ENCODE assay signal across 8 mouse cellular contexts in genomic region chr11:60209217-60209932, GRCm38 (mm10). TPM values are rescaled to one million over a fixed set of nuclear protein-coding genes. Genes with fewer than 3 reads are reported as not detected.
DNase-seq lines count a peak whose midpoint lies in the region; ATAC-seq and TF ChIP-seq lines count a peak whose summit lies in the region.

No protein-coding gene starts in this region.

- TF ChIP-seq POLR2A in bone marrow, adult 2 months (IDR thresholded peaks at IDR 0.05; ENCODE audit: borderline replicate concordance, control insufficient read depth, low read depth, low read length), result no peak

- H3K27me3 ChIP-seq in forebrain, embryonic 10.5 days (ENCODE audit: poor library complexity, severe bottlenecking), result no peaks in the 10 kb centered on the region
- H3K27me3 ChIP-seq in heart, embryonic 16.5 days (ENCODE audit: control insufficient read depth, insufficient read depth, low read length), result no peaks in the 10 kb centered on the region
- no peaks in the 10 kb centered on the region for H3K27me3 ChIP-seq in liver, embryonic 14.5 days (ENCODE audit: control insufficient read depth, insufficient read depth, low read length)

- peak; percentile 73 for DNase-seq in 3134 (ENCODE audit: extremely low read depth, insufficient read length, low spot score)
- DNase-seq in forebrain, embryonic 10.5 days (ENCODE audit: extremely low spot score, low spot score), result no peak
- DNase-seq in kidney, postnatal 25 days, result peak; percentile 89 to 90
- no peak for DNase-seq in liver, embryonic 14.5 days (ENCODE audit: low read depth in 3 of 3, low spot score in 3 of 3)
- peak; percentile 54 for DNase-seq in ovary, postnatal 10 days (ENCODE audit: low spot score)

- peak overlapping the region; percentile 5 for H3K4me3 ChIP-seq in bone marrow, adult 2 months (replicated peaks; ENCODE audit: control insufficient read depth, low read depth, low read length)
- H3K4me3 ChIP-seq in forebrain, embryonic 10.5 days, result peak overlapping the region; percentile 58
- H3K4me3 ChIP-seq in heart, embryonic 16.5 days (ENCODE audit: low read length), result peak overlapping the region; percentile 53
- peak overlapping the region; percentile 65 for H3K4me3 ChIP-seq in liver, embryonic 14.5 days (ENCODE audit: insufficient read depth in 1 of 2, low read depth in 2 of 2, low read length in 2 of 2)

- TF ChIP-seq CTCF in bone marrow, adult 2 months (IDR thresholded peaks at IDR 0.05; ENCODE audit: control insufficient read depth, insufficient read depth, low read length), result no peak
- TF ChIP-seq CTCF in liver, embryonic 14.5 days (IDR thresholded peaks at IDR 0.05; ENCODE audit: low read depth), result 0 out of 2 replicates have a peak, but pooled peaks have one; percentile 23

- H3K36me3 ChIP-seq in forebrain, embryonic 10.5 days (replicated peaks), result peaks cover 39% of the 10 kb centered on the region
- peaks cover 16% of the 10 kb centered on the region for H3K36me3 ChIP-seq in heart, embryonic 16.5 days (ENCODE audit: control insufficient read depth, insufficient read depth)
- H3K36me3 ChIP-seq in liver, embryonic 14.5 days (replicated peaks; ENCODE audit: control insufficient read depth, insufficient read depth, low read depth), result peaks cover 26% of the 10 kb centered on the region

- no peak for TF ChIP-seq EP300 in liver, embryonic 14.5 days (IDR thresholded peaks at IDR 0.05; ENCODE audit: low read depth)

- peak; percentile 67 for ATAC-seq in heart, embryonic 16.5 days (replicated peaks; ENCODE audit: extremely low read depth, insufficient read depth, low FRiP score)
- no peak for ATAC-seq in liver, embryonic 14.5 days (ENCODE audit: insufficient read depth)
- no peak for ATAC-seq in monocyte, adult 5-6 weeks (replicated peaks; ENCODE audit: insufficient number of reproducible peaks, low FRiP score, low TSS enrichment, poor library complexity, severe bottlenecking)

- H3K9ac ChIP-seq in heart, embryonic 16.5 days (ENCODE audit: low read length), result peak overlapping the region; percentile 70
- H3K9ac ChIP-seq in liver, embryonic 14.5 days (replicated peaks), result peak overlapping the region; percentile 60

- H3K4me1 ChIP-seq in bone marrow, adult 2 months (ENCODE audit: control insufficient read depth, insufficient read depth, low read length), result peaks cover 12% of the 10 kb centered on the region; the same call in 1 of the 2 replicates
- peaks cover 80% of the 10 kb centered on the region for H3K4me1 ChIP-seq in forebrain, embryonic 10.5 days
- H3K4me1 ChIP-seq in heart, embryonic 16.5 days (ENCODE audit: control insufficient read depth, insufficient read depth, low read length), result peaks cover 48% of the 10 kb centered on the region
- H3K4me1 ChIP-seq in liver, embryonic 14.5 days (replicated peaks; ENCODE audit: control insufficient read depth in 2 of 2, insufficient read depth in 2 of 2, low read length in 1 of 2), result peaks cover 24 to 36% of the 10 kb centered on the region in 2 experiments

- no peak overlapping the region for H3K27ac ChIP-seq in bone marrow, adult 2 months (ENCODE audit: control insufficient read depth, insufficient read depth, low read depth, low read length, poor library complexity)
- peak overlapping the region; percentile 89 for H3K27ac ChIP-seq in forebrain, embryonic 10.5 days
- H3K27ac ChIP-seq in heart, embryonic 16.5 days (ENCODE audit: low read length), result peak overlapping the region; percentile 91
- H3K27ac ChIP-seq in liver, embryonic 14.5 days, result peak overlapping the region; percentile 40

- WGBS in bone marrow, adult 2 months, result 29% methylated on average over 7 of the region's 7 CpGs
- 68% methylated on average over 7 of the region's 7 CpGs for WGBS in forebrain, embryonic 10.5 days
- 23% methylated on average over 7 of the region's 7 CpGs for WGBS in heart, embryonic 16.5 days
- 36% methylated on average over 7 of the region's 7 CpGs for WGBS in liver, embryonic 14.5 days (ENCODE audit: insufficient replicate concordance)

- H3K4me2 ChIP-seq in heart, embryonic 16.5 days (ENCODE audit: low read depth, low read length), result peak overlapping the region; percentile 82
- peak overlapping the region; percentile 87 for H3K4me2 ChIP-seq in liver, embryonic 14.5 days (ENCODE audit: low read depth)

- H3K9me3 ChIP-seq in forebrain, embryonic 10.5 days, result no peaks in the 10 kb centered on the region
- no peaks in the 10 kb centered on the region for H3K9me3 ChIP-seq in heart, embryonic 16.5 days (replicated peaks; ENCODE audit: control insufficient read depth, low read length)
- no peaks in the 10 kb centered on the region for H3K9me3 ChIP-seq in liver, embryonic 14.5 days (ENCODE audit: control insufficient read depth, low read length)

RNA-seq across cellular contexts. Expression of gene Srebf1, which starts 13.0 kb away (rescaled TPM):
- 17.7 and 37.3 TPM in 2 replicates for polyA plus RNA-seq in bone marrow, adult 2 months (2011; ENCODE audit: insufficient read depth, insufficient read length, low replicate concordance, missing spikeins)
- 59.3 and 66.1 TPM in 2 replicates for polyA plus RNA-seq in forebrain, embryonic 10.5 days (2016; fragmentation: Nextera tagmentation; extraction: Ambion mirVana)
- 36.1 and 47.0 TPM in 2 replicates for polyA plus RNA-seq in heart, embryonic 16.5 days (2015; fragmentation: Nextera tagmentation; extraction: Ambion mirVana)
- polyA plus RNA-seq in liver, embryonic 14.5 days (2012; rRNA removed), result 38.8 and 45.7 TPM in 2 replicates
- polyA plus RNA-seq in liver, embryonic 14.5 days (2014; fragmentation: Nextera tagmentation; extraction: Ambion mirVana), result 37.6 and 49.6 TPM in 2 replicates
- 28.9 to 48.1 TPM (median 45.7 TPM) in 3 replicates for total RNA-seq in monocyte, adult 5-6 weeks (2017)

Comparison
In these comparisons a context has a peak if more than half of its experiments do, and no peak if none do; other contexts are left out.
1. DNase-seq: peak in 3134 (single experiment), kidney, postnatal 25 days (2 of 2) and ovary, postnatal 10 days (single experiment); none in forebrain, embryonic 10.5 days (single experiment) and liver, embryonic 14.5 days (0 of 3).
2. H3K4me3 ChIP-seq: peak in every context shown above with its lines; median percentile 65 in liver, embryonic 14.5 days; 58 in forebrain, embryonic 10.5 days; 53 in heart, embryonic 16.5 days; 5 in bone marrow, adult 2 months.